In genomic region chr11:45807820-45808219, GRCm38 (mm10) we compare ENCODE assay signal across 11 mouse cellular contexts. TPM values are rescaled to one million over a fixed set of nuclear protein-coding genes. Genes with fewer than 3 reads are reported as not detected.
DNase-seq lines count a peak whose midpoint lies in the region; ATAC-seq lines count a peak whose summit lies in the region.
"Had no signal": no experiment of that assay in that cellular context is flagged by ENCODE, and none has a peak within 500 bp of the region (broad histone marks: within the 10 kb centered on the region; RNA-seq: fewer than 3 reads in every experiment).

No protein-coding gene starts in this region.

- ATAC-seq in embryonic facial prominence, embryonic 14.5 days (ENCODE audit: low read depth): no peak
- ATAC-seq in activated CD4-positive, CD25-positive, alpha-beta regulatory T cell, adult 4 months: no peak
- ATAC-seq: forebrain, embryonic 15.5 days had no signal

- no peak overlapping the region for H3K4me3 ChIP-seq in embryonic facial prominence, embryonic 14.5 days (ENCODE audit: low read depth, low read length)
- no peak overlapping the region for H3K4me3 ChIP-seq in embryonic facial prominence, embryonic 10.5 days
- H3K4me3 ChIP-seq in macrophage (ENCODE audit: inconsistent target): no peak overlapping the region; the same call in 1 of the 2 replicates
- H3K4me3 ChIP-seq: forebrain, embryonic 15.5 days had no signal

- no peaks in the 10 kb centered on the region for H3K36me3 ChIP-seq in embryonic facial prominence, embryonic 14.5 days (ENCODE audit: control insufficient read depth, insufficient read depth, low read length)
- no peaks in the 10 kb centered on the region for H3K36me3 ChIP-seq in embryonic facial prominence, embryonic 10.5 days (replicated peaks)
- H3K36me3 ChIP-seq in macrophage (ENCODE audit: inconsistent target): no peaks in the 10 kb centered on the region
- H3K36me3 ChIP-seq: forebrain, embryonic 15.5 days had no signal

- no peak overlapping the region for H3K4me2 ChIP-seq in embryonic facial prominence, embryonic 14.5 days (ENCODE audit: low read depth, low read length)
- H3K4me2 ChIP-seq: forebrain, embryonic 15.5 days had no signal

- no peaks in the 10 kb centered on the region for H3K79me2 ChIP-seq in macrophage (ENCODE audit: inconsistent target)

- DNase-seq in embryonic facial prominence, embryonic 14.5 days (ENCODE audit: low spot score): peak; percentile 61
- no peak for DNase-seq in embryonic facial prominence, embryonic 10.5 days (ENCODE audit: low spot score)
- peak; percentile 55 for DNase-seq in layer of hippocampus, adult 9-11 months
- no peak for DNase-seq in layer of hippocampus, postnatal 25 days (ENCODE audit: extremely low spot score in 1 of 2, low spot score in 1 of 2)
- no peak for DNase-seq in cerebellum, adult 9-10 months
- no peak for DNase-seq in kidney, postnatal 25 days
- DNase-seq: kidney, adult 8-10 months; lung, postnatal 4 days had no signal

- no peaks in the 10 kb centered on the region for H3K27me3 ChIP-seq in embryonic facial prominence, embryonic 14.5 days (replicated peaks; ENCODE audit: control insufficient read depth, insufficient read depth, low read length)
- no peaks in the 10 kb centered on the region for H3K27me3 ChIP-seq in embryonic facial prominence, embryonic 10.5 days (replicated peaks; ENCODE audit: low read depth, poor library complexity, severe bottlenecking)
- H3K27me3 ChIP-seq: forebrain, embryonic 15.5 days had no signal

- H3K27ac ChIP-seq in embryonic facial prominence, embryonic 14.5 days (replicated peaks; ENCODE audit: low read depth, low read length): no peak overlapping the region
- no peak overlapping the region for H3K27ac ChIP-seq in embryonic facial prominence, embryonic 10.5 days (replicated peaks)
- peak overlapping the region; percentile 39 for H3K27ac ChIP-seq in macrophage
- H3K27ac ChIP-seq: forebrain, embryonic 15.5 days had no signal

- no peak overlapping the region for H3K9ac ChIP-seq in embryonic facial prominence, embryonic 14.5 days (ENCODE audit: low read depth, low read length)
- H3K9ac ChIP-seq: forebrain, embryonic 15.5 days had no signal

- WGBS in embryonic facial prominence, embryonic 14.5 days: 73% methylated on average over 12 of the region's 12 CpGs
- WGBS in embryonic facial prominence, embryonic 10.5 days: 87% methylated on average over 12 of the region's 12 CpGs
- 13% methylated on average over 12 of the region's 12 CpGs for WGBS in macrophage (ENCODE audit: missing documents)

- H3K9me3 ChIP-seq in embryonic facial prominence, embryonic 14.5 days (ENCODE audit: control insufficient read depth, low read length): no peaks in the 10 kb centered on the region
- H3K9me3 ChIP-seq in embryonic facial prominence, embryonic 10.5 days: no peaks in the 10 kb centered on the region
- H3K9me3 ChIP-seq: forebrain, embryonic 15.5 days had no signal

- H3K4me1 ChIP-seq in embryonic facial prominence, embryonic 14.5 days (ENCODE audit: control insufficient read depth, insufficient read depth, low read length): 0 out of 2 replicates have a peak, but pooled peaks cover 3% of the 10 kb centered on the region
- H3K4me1 ChIP-seq in embryonic facial prominence, embryonic 10.5 days: peaks cover 18% of the 10 kb centered on the region
- H3K4me1 ChIP-seq: forebrain, embryonic 15.5 days had no signal

RNA-seq across cellular contexts. Expression of gene Clint1, which starts 44.0 kb away (rescaled TPM):
- polyA plus RNA-seq in embryonic facial prominence, embryonic 14.5 days (2014; fragmentation: Nextera tagmentation; extraction: Ambion mirVana): 79.1 and 81.0 TPM in 2 replicates
- 63.7 and 67.8 TPM in 2 replicates for polyA plus RNA-seq in embryonic facial prominence, embryonic 10.5 days (2016; fragmentation: Nextera tagmentation; extraction: Ambion mirVana)
- 10 to 100 TPM; 51.9 to 56.1 TPM for total RNA-seq in layer of hippocampus, postnatal 25 days (2021)
- 10 to 100 TPM; 44.8 to 82.6 (median 53.8) TPM for total RNA-seq in macrophage (2018; cell fraction: chromatin; rRNA removed)
- total RNA-seq in macrophage (2018; cell fraction: cytosol; rRNA removed): 10 to 100 TPM; 55.5 to 84.9 (median 68.8) TPM
- total RNA-seq in macrophage (2018; cell fraction: nucleus; rRNA removed): 10 to 100 TPM; 45.3 to 77.9 (median 57.8) TPM
- 61.0 to 76.9 TPM (median 76.8 TPM) in 3 replicates for polyA plus RNA-seq in macrophage (2018)
- 10 to 100 TPM; 45.4 to 47.0 TPM for polyA plus RNA-seq in activated CD4-positive, CD25-positive, alpha-beta regulatory T cell, adult 4 months (2017; shearing (Covaris generic))

Comparison
In these comparisons a context has a peak if more than half of its experiments do, and no peak if none do; other contexts are left out.
1. DNase-seq: peak in embryonic facial prominence, embryonic 14.5 days (single experiment) and layer of hippocampus, adult 9-11 months (single experiment); none in embryonic facial prominence, embryonic 10.5 days (single experiment), layer of hippocampus, postnatal 25 days (0 of 2), cerebellum, adult 9-10 months (single experiment) and kidney, postnatal 25 days (0 of 2).